Mouse (Mus musculus) lung, postnatal 4 days (tissue): Measurements from ENCODE around the gene Ostm1.

Experiments
- DNase-seq, 2 experiments: peaks; one replicate each; pipeline ENCODE4 v3.0.0; 2021

Gene Ostm1

GRCm38 (mm10) chr10:42583157-42583872 lies at the start of gene Ostm1, which contains the start of gene Nr2e1:
Gene Ostm1, plus strand, starts transcription at chr10:42583822.
Gene Nr2e1, minus strand, starts transcription at chr10:42583632.
- no peak for DNase-seq

GRCm38 (mm10) chr10:42533836-42534453 lies 49.7 kb upstream of the Ostm1 start:
- DNase-seq, result no peak

GRCm38 (mm10) chr10:42537571-42538316 lies 45.9 kb upstream of the Ostm1 start:
- no peak for DNase-seq

- no peak for DNase-seq
Measured at GRCm38 (mm10) chr10:42545707-42546503, 37.7 kb upstream of the Ostm1 start.

- no peak for DNase-seq
Measured at GRCm38 (mm10) chr10:42546507-42546906, 37.1 kb upstream of the Ostm1 start.

GRCm38 (mm10) chr10:42559581-42560200 lies 23.9 kb upstream of the Ostm1 start:
- DNase-seq, result no peak

- peak; percentile 59 to 67 for DNase-seq
Measured at GRCm38 (mm10) chr10:42562272-42562671, 21.4 kb upstream of the Ostm1 start.

- DNase-seq, result no peak
Measured at GRCm38 (mm10) chr10:42572567-42572966, 11.1 kb upstream of the Ostm1 start.

GRCm38 (mm10) chr10:42572971-42573370 lies 10.7 kb upstream of the Ostm1 start:
- DNase-seq, result no peak

GRCm38 (mm10) chr10:42574639-42575038 lies 9.0 kb upstream of the Ostm1 start:
- no peak for DNase-seq

- no peak for DNase-seq
Measured at GRCm38 (mm10) chr10:42577525-42578280, 5.9 kb upstream of the Ostm1 start.

- no peak for DNase-seq
Measured at GRCm38 (mm10) chr10:42578281-42578675, 5.3 kb upstream of the Ostm1 start.

- DNase-seq, result no peak
Measured at GRCm38 (mm10) chr10:42578698-42579474, 4.7 kb upstream of the Ostm1 start.

- no peak for DNase-seq
Measured at GRCm38 (mm10) chr10:42579475-42580130, 4.0 kb upstream of the Ostm1 start.

GRCm38 (mm10) chr10:42580131-42580950 lies 3.3 kb upstream of the Ostm1 start:
- DNase-seq, result no peak

GRCm38 (mm10) chr10:42580951-42581277 lies 2.7 kb upstream of the Ostm1 start:
- no peak for DNase-seq

- DNase-seq, result peak in 1 of 2 experiments; percentile 25
Measured at GRCm38 (mm10) chr10:42581694-42582565, 1.7 kb upstream of the Ostm1 start.

GRCm38 (mm10) chr10:42582566-42583110 lies 984 bp upstream of the Ostm1 start:
- DNase-seq, result no peak
